Mouse (Mus musculus) CH12.LX (cell line): Measurements from ENCODE around the gene Boc. TPM values are rescaled to one million over a fixed set of nuclear protein-coding genes. Genes with fewer than 3 reads are reported as not detected.

ENCODE experiments used
- DNase-seq: peaks from one replicate; pipeline ENCODE4 v3.0.0-alpha.2; 2013; ENCODE audit errors: extremely low read depth
- H3K27ac ChIP-seq: 2 replicates; pipeline ENCODE4 v1.5.1; 2012; ENCODE audit warnings: low read depth, mild to moderate bottlenecking, control low read depth, moderate library complexity; ENCODE audit not compliant: insufficient read depth
- H3K27me3 ChIP-seq: replicated peaks from 2 replicates; pipeline ENCODE3; 2012; ENCODE audit warnings: inconsistent platforms
- H3K36me3 ChIP-seq, 2 experiments: replicated peaks in 1 of 2; 2 replicates each; pipeline versions ENCODE3 to v1.6.1; 2012; ENCODE audit warnings: inconsistent platforms in 1 of 2, low read length in 1 of 2, mild to moderate bottlenecking in 1 of 2, mixed read lengths in 1 of 2, moderate library complexity in 1 of 2; ENCODE audit not compliant: control insufficient read depth in 1 of 2, insufficient read depth in 1 of 2
- H3K4me1 ChIP-seq, 2 experiments: 2 replicates each; pipeline ENCODE4 v1.6.1; 2012; ENCODE audit warnings: inconsistent platforms in 1 of 2, moderate library complexity in 1 of 2; ENCODE audit not compliant: insufficient read depth in 2 of 2, control insufficient read depth in 1 of 2
- H3K4me2 ChIP-seq: 2 replicates; pipeline ENCODE4 v1.6.1; 2012; ENCODE audit warnings: low read depth, mild to moderate bottlenecking, control low read depth; ENCODE audit not compliant: poor library complexity, insufficient read depth, severe bottlenecking
- H3K4me3 ChIP-seq, 3 experiments: fragments of 150-350 bp in 1 of 3; sonication (generic) in 1 of 3; replicated peaks in 1 of 3; 2 replicates each; pipeline versions ENCODE3 to v1.5.1; 2011 to 2012; ENCODE audit warnings: low read depth in 2 of 3, low read length in 2 of 3, mild to moderate bottlenecking in 2 of 3, moderate library complexity in 2 of 3, control low read depth in 1 of 3, improper control_type of control experiment in 1 of 3, inconsistent platforms in 1 of 3, mixed read lengths in 1 of 3; ENCODE audit not compliant: poor library complexity in 1 of 3
- H3K79me2 ChIP-seq: replicated peaks from 2 replicates; pipeline ENCODE4 v1.6.1; 2012; ENCODE audit warnings: mild to moderate bottlenecking, moderate library complexity; ENCODE audit not compliant: control insufficient read depth, poor library complexity, insufficient read depth, severe bottlenecking; ENCODE audit errors: extremely low read depth
- H3K9ac ChIP-seq: 2 replicates; pipeline ENCODE4 v1.6.1; 2012; ENCODE audit warnings: low read depth, mild to moderate bottlenecking, control low read depth, moderate library complexity; ENCODE audit not compliant: insufficient read depth
- H3K9me3 ChIP-seq: replicated peaks from 2 replicates; pipeline ENCODE3; 2012; ENCODE audit warnings: low read length, inconsistent platforms, mixed read lengths
- BHLHE40 ChIP-seq: IDR thresholded peaks from 2 replicates; pipeline ENCODE4 v1.6.1; 2011; ENCODE audit warnings: mild to moderate bottlenecking, low read depth, low read length, improper control_type of control experiment
- CHD1 ChIP-seq: IDR thresholded peaks from 2 replicates; pipeline ENCODE4 v1.6.1; 2012; ENCODE audit warnings: low read depth, low read length, improper control_type of control experiment, inconsistent platforms
- E2F4 ChIP-seq: IDR thresholded peaks from 2 replicates; pipeline ENCODE4 v1.6.1; 2011; ENCODE audit warnings: low read depth, low read length, improper control_type of control experiment; ENCODE audit not compliant: insufficient replicate concordance
- ELF1 ChIP-seq: IDR thresholded peaks from 2 replicates; pipeline ENCODE4 v1.6.1; 2014; ENCODE audit warnings: low read depth, mild to moderate bottlenecking, inconsistent platforms, low read length, improper control_type of control experiment
- ETS1 ChIP-seq: conservative IDR thresholded peaks from 2 replicates; pipeline ENCODE4 v1.6.1; 2012; ENCODE audit warnings: low read depth, mild to moderate bottlenecking, inconsistent platforms, low read length, improper control_type of control experiment, moderate library complexity
- GABPA ChIP-seq: IDR thresholded peaks from 2 replicates; pipeline ENCODE4 v1.6.1; 2012; ENCODE audit warnings: low read depth, low read length, improper control_type of control experiment, inconsistent platforms; ENCODE audit not compliant: insufficient replicate concordance
- IRF4 ChIP-seq: IDR thresholded peaks from 2 replicates; pipeline ENCODE4 v1.6.1; 2014; ENCODE audit warnings: low read depth, mild to moderate bottlenecking, inconsistent platforms, low read length, improper control_type of control experiment
- JUN ChIP-seq: IDR thresholded peaks from 2 replicates; pipeline ENCODE4 v1.6.1; 2011; ENCODE audit warnings: low read depth, mild to moderate bottlenecking, low read length, improper control_type of control experiment, moderate library complexity; ENCODE audit not compliant: insufficient read depth
- KAT2A ChIP-seq: IDR thresholded peaks from 2 replicates; pipeline ENCODE4 v1.6.1; 2012; ENCODE audit warnings: low read length, improper control_type of control experiment, inconsistent platforms; ENCODE audit not compliant: insufficient replicate concordance
- NRF1 ChIP-seq: IDR thresholded peaks from 2 replicates; pipeline ENCODE4 v1.6.1; 2014; ENCODE audit warnings: low read depth, mild to moderate bottlenecking, inconsistent platforms, low read length, improper control_type of control experiment, moderate library complexity
- POLR2A ChIP-seq: IDR thresholded peaks from 2 replicates; pipeline ENCODE4 v1.6.1; 2011; ENCODE audit warnings: low read depth, mild to moderate bottlenecking, improper control_type of control experiment, low read length
- RCOR1 ChIP-seq: conservative IDR thresholded peaks from 2 replicates; pipeline ENCODE4 v1.6.1; 2012; ENCODE audit warnings: low read depth, mild to moderate bottlenecking, inconsistent platforms, low read length, improper control_type of control experiment
- SIN3A ChIP-seq: IDR thresholded peaks from 2 replicates; pipeline ENCODE4 v1.6.1; 2012; ENCODE audit warnings: low read length, improper control_type of control experiment, inconsistent platforms
- SMC3 ChIP-seq: IDR thresholded peaks from 2 replicates; pipeline ENCODE4 v1.6.1; 2011; ENCODE audit warnings: low read depth, low read length, improper control_type of control experiment
- TBP ChIP-seq: conservative IDR thresholded peaks from 2 replicates; pipeline ENCODE4 v1.6.1; 2011; ENCODE audit warnings: low read depth, low read length, improper control_type of control experiment
- TCF12 ChIP-seq: IDR thresholded peaks from 2 replicates; pipeline ENCODE4 v1.6.1; 2014; ENCODE audit warnings: low read depth, mild to moderate bottlenecking, inconsistent platforms, low read length, improper control_type of control experiment
- ZKSCAN1 ChIP-seq: IDR thresholded peaks from 2 replicates; pipeline ENCODE4 v1.6.1; 2012; ENCODE audit warnings: low read depth, inconsistent platforms, low read length, improper control_type of control experiment, borderline replicate concordance
- ZMIZ1 ChIP-seq: IDR thresholded peaks from 2 replicates; pipeline ENCODE4 v1.6.1; 2012; ENCODE audit warnings: low read depth, mild to moderate bottlenecking, inconsistent platforms, low read length, improper control_type of control experiment
- ZNF384 ChIP-seq: IDR thresholded peaks from 2 replicates; pipeline ENCODE4 v1.6.1; 2012; ENCODE audit warnings: low read depth, low read length, improper control_type of control experiment, inconsistent platforms
- dilution Hi-C: fragments of 300-500 bp; cut with MboI; formaldehyde crosslinking; loops from 2 replicates; pipeline ENCODE4 v1.14.3; 2020; ENCODE audit warnings: low sequenced_read_pairs; ENCODE audit not compliant: extremely low pct_unique_long_range_greater_than_20kb, extremely low pct_ligation_motif_present
- in situ Hi-C: fragments of 300-500 bp; cut with MboI; formaldehyde crosslinking; loops from 3 replicates; pipeline ENCODE4 v1.14.3; 2019; ENCODE audit warnings: low sequenced_read_pairs, low pct_ligation_motif_present, low pct_unique_long_range_greater_than_20kb, mixed read lengths
- polyA plus RNA-seq: library from polyadenylated mRNA; unstranded; fragments of >175 nt; gene quantifications from 2 replicates; pipeline ENCODE4 v1.2.1, GENCODE M21; 2012; ENCODE audit warnings: low read depth; ENCODE audit not compliant: insufficient read length
- total RNA-seq, 2 experiments: library from RNA; depleted of rRNA; stranded (reverse); fragments of 300-350 nt in 1 of 2; fragments of >200 nt in 1 of 2; gene quantifications; 2 replicates each; pipeline ENCODE4 v1.2.3; 2012 to 2014

Gene Boc
- total and polyA plus RNA-seq, 3 experiments = 0.25 to 1.5 (median 0.67) TPM

- H3K79me2 ChIP-seq = no peaks in the 10 kb centered on the region
- no peak overlapping the region for H3K9ac ChIP-seq
- no peak overlapping the region for H3K4me3 ChIP-seq
- no peak for DNase-seq
- dilution Hi-C loops = no loop called here
- TF ChIP-seq IRF4 = peak; percentile 70; the same call in 1 of the 2 replicates
- no peak for TF ChIP-seq SIN3A
- no peak for TF ChIP-seq E2F4
- TF ChIP-seq KAT2A = no peak
- TF ChIP-seq JUN = no peak
- H3K4me1 ChIP-seq = peaks cover 17 to 31% of the 10 kb centered on the region in 2 experiments
- in situ Hi-C loops = no loop called here
- no peaks in the 10 kb centered on the region for H3K36me3 ChIP-seq
- no peaks in the 10 kb centered on the region for H3K27me3 ChIP-seq
- H3K4me2 ChIP-seq = no peak overlapping the region
- H3K27ac ChIP-seq = no peak overlapping the region
- no peaks in the 10 kb centered on the region for H3K9me3 ChIP-seq
Measured at GRCm38 (mm10) chr16:44533522-44533921, 25.2 kb downstream of the Boc start.

GRCm38 (mm10) chr16:44532851-44533250, 25.8 kb downstream of the Boc start:
- Histone ChIP-seq H3K27me3 (no peaks in the 10 kb centered on the region), H3K27ac (no peak overlapping the region), H3K9ac (no peak overlapping the region), H3K9me3 (no peaks in the 10 kb centered on the region), H3K36me3 (no peaks in the 10 kb centered on the region), H3K4me3 (no peak overlapping the region), H3K79me2 (no peaks in the 10 kb centered on the region), H3K4me1 (peaks cover 16 to 31% of the 10 kb centered on the region in 2 experiments), H3K4me2 (no peak overlapping the region)
- no peak for DNase-seq
- in situ Hi-C loops = no loop called here
- dilution Hi-C loops = no loop called here
- TF ChIP-seq POLR2A (no peak), JUN (no peak), ZKSCAN1 (no peak), TCF12 (no peak), ELF1 (no peak), SMC3 (no peak), CHD1 (no peak), RCOR1 (no peak), TBP (no peak), BHLHE40 (no peak), ETS1 (no peak), KAT2A (no peak), ZNF384 (no peak), GABPA (no peak), NRF1 (no peak), SIN3A (no peak), ZMIZ1 (no peak)
